Mouse (Mus musculus) WW6 (cell line): ENCODE data around the gene Cox7a2.

Experiments
- DNase-seq: peaks from one replicate; pipeline ENCODE4 v3.0.0-alpha.2; 2013; ENCODE audit warnings: low read depth, low spot score

The Cox7a2 gene

DNA sequence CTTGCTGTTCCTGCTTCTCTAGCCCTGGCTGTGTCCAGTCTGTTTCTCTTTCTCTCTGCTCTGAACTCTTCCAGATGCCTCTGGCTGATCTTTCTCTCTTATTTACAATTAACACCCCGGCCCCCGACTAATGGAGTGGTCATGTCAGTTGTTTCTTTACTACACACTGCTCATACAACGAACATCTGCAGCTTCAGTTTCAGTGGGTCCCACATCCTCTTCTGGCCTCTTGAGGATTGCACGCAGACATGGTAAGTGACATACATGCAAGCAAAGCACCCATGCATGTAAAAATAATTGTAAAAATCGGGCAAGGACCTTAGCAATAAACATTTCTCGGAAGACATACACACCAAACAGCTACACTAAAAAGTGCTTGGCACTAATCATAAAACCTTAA, 24.1 kb downstream of the Cox7a2 start:
- DNase-seq: no peak

DNA sequence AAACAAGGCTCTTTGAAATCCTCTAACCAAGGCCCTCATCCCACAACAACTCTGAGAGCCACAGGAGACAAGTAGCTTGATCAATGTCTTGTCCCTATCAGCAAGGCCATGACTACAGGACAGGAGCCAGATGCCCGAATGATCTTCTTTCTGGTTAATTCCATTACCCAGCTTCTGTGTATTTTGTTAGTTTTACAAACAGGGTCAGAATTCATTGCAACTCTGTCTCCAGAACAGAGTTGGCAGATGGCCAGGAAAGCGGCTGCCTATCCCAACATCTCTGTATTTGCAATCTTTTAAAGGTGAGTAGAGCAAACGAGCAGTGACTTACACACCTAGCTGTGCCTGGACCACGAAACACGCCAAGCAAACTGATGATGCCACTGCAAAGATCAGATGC, 29.4 kb downstream of the Cox7a2 start:
- DNase-seq: no peak

DNA sequence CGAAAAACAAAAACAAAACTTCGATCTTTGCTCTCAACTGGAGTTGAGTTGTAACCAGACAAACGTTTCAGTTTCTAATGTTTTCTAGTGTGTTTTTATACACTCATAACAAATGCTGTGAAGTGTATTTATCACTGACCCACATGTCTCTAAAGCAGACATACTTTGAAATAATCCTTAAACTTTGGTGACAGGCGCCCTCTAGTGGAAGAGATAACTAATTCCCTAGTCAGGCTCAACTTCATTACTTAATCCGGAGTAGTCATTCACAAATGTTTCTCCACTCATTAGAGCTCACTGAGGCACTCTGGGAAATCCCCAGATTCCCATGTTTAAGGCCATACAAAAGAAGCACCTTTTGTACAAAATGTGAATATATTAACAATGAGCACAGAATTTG, 36.6 kb downstream of the Cox7a2 start:
- no peak for DNase-seq

DNA sequence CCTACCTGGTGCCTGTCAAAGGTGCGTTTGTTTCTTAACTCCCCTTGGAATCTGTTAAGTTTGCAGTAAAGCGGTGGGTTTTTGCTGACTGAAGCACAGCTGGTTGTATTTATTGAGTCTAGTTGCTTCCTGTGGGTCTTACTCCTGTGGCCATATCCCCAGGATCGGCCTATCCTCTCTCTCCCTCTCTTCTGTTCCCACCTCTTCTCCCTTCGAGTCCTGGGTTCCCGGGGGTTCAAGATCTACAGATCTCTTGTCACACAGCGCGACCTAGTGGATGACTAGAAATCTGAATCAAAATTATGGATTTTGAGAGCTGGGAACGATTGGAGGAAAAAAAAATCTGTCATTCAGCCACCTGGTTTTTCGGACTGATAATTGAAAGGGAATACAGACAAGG, 38.6 kb downstream of the Cox7a2 start:
- DNase-seq: no peak

DNA sequence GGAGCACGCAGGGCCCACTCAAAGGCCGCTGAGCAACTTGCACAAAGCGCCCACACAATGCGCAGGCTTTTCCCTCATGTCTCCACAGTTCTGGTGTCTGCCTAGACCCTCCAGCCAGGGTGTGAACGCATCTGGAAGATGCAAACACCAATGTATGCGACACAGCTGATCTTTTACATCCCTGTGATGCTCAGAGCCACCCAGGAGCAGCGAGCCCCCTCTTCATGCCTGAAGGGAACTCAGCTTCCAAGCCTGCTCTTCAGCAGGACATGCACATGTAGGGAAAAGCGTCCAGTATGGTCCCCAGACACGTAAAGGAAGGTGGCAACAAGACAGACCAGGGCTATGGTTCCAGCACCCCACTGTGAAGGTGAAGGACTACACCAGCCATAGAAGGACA, 39.5 kb downstream of the Cox7a2 start:
- no peak for DNase-seq

DNA sequence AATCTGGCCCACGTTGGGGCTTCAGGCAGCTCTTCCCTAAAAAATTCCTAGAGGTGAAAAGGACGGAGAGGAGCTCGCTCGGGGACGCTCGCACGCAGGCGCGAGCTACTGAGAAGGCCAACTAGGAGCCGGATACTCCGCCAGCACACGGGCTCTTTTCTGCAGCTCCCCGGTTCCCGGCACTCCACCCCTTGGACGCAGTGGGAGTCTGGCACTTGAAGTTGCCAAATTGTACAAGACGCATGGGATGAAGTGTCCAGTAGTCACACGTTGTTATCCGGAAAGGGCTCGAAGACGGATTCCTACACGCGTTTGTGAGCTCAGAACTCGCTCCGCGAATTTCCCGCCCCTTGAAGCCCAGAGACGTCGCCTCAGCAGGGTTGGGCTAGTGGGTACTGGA, 40.2 kb downstream of the Cox7a2 start:
- DNase-seq: no peak

DNA sequence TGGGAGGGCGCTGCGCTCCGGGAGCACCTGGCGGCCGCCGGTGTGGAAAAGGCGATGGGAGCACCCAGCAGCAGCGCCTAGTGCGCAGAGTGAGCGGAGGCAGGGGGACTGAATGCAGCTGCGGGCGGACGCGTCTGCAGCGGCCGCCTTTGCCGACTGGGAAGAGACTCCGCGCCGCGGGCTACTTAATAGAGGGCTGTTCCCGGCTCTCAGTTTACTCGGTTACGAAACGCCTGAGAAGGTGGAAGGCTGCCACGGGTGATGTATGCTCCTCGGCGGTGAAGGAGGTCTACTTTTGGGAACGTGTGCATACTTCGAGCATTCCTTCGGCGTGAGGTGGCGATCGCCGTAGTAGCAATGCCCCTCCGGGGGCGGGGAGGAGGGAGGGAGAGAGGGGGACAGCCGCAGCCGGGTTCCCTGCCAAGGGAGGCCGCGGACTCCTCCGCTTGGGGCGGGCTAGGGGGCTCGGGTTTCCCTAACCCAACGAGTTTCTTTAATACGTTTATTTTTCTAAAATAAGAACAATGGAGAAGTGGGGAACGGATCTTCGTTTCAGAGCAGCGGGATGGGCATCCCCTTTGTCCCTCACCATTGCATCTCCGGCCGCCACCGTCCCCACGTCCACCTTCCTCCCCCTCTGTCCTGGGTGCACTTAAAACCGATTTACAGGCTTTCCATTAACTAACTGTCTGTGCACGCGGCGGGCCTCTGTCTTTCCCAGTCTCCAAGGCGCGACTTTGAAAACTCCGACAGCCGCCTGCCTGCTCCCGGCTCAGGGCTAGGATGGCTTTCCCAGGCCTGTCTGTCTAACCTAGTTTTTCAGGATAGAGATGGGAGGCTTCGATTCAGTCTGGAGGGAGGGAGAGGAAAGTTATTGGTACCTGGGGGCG, 41.0 kb downstream of the Cox7a2 start, which contains the start of gene Col12a1:
Gene Col12a1 (minus strand): TSS at position 351 of the 890 bp plus-strand sequence.
- DNase-seq: no peak

DNA sequence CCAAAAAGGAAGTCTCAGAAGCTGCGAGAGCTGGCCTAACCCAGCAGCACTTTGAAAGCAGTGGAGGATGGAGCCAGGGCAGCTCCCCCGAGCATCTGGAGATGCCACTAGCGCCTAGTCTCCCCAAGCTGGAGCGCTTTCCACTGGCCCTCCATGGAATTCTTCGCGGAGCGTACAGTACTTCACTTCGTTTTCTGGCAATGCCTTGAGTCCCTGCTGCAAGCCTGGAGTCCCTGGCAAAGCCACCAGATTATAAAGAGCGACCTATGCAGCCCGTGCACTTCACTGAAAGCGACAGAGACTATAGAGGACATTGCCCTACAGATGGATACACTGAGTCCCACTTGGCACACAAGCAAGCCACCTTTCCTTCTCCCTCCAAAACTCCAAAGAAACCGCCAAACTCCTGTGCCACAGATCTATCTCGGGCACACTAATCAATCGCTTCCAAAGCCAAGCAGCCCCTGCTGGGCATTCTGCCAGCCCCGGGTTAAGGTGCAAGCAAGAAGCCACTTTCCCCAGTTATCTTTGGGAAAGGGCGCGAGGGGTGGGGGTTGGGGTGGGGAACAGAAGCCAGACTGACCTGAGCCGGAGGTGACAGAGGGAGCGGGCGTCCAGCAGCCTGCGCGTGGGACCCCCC, 41.7 kb downstream of the Cox7a2 start:
- DNase-seq: no peak

DNA sequence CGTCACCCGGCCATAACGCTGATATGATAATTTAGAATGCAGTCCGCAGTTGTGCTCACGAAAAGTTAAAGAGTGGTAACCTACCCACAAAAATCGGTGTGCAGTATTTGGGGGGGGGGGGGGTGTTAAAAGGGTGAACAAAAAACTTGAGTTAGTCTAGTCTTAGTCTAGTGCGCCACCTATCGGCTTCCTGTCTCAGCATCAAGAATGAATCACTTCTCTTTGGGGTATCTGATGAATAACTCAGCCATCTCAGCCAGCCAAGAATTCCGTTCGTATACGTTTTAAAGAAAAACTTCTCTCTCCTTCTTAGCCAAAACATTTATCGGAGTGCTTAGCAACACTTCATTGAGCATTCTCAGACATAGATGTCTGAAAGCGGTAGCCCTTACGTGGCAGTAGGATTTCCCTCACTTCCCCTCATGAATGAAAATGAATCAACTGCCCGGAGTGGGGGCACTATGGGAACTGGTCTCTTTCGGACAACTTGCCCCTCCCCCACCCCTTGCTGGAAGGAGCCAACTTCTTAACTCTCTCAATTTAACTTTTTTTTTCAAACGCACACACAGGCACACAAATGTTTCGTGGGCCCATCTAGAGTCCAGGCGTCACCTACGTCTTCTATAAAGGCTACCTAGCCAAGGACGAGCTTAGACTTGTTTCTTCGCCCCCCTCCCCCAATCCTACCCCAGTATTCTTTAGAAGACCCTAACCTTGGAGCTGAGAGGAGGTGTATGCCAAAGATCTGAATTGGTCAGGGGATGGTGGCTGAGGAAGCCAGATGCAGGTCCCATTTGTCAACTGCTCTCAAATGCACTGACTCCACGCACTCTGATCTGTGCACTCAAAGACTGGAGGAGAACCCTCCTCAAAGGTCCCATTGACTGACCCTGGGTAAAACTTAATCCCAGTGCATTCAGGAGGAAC, 42.5 kb downstream of the Cox7a2 start:
- DNase-seq: no peak

DNA sequence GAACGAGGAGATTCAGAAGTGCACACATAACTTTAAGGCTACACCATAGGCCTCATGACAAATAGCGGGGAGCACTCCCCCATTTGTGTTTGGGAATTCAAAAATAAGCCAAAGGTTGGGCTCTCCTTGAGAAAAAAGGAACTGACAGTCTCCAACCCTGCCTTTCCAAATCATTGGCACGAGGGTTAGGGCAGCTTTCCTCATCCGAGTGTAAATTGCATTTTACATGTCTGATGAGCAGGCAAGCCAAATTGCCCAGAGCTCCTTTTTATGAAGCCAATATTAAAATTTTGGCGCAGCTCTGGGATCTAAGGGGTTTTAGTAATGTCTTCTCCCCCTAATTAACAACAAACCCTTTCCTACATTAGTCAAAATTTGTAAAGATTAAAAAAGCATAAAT, 43.2 kb downstream of the Cox7a2 start:
- no peak for DNase-seq

DNA sequence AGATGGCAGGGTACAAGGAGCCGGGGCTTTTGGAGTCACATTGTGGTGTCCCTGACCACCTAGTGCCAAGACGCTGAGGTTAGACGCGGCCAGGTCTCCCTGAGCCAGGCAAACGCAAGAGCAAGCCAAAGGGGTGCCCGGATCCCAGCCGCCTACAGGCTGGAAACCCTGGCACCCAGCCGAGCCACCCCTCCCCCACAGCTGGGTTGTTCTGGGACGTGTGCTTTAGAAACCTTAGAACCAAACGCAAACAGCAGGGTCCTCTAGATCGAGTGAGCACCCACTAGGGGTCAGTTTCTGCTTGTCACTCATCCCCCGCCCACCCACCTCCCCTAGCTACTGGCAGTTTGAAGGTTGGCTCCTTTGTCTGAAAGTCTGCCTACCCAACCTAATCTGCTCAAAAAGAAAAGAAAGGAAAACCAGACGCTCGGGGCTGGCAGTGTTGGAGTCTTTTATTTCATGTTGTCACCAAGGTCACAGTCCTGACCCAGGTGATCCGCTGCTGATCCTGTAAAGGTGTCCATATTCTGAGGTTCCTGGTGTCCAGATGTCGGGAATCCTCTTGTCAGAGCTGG, 45.1 kb downstream of the Cox7a2 start:
- no peak for DNase-seq
